ENCODE assay signal across 8 mouse cellular contexts in genomic region chr1:151497028-151497427, GRCm38 (mm10). TPM values are rescaled to one million over a fixed set of nuclear protein-coding genes. Genes with fewer than 3 reads are reported as not detected.
A peak's percentile ranks its signal among the peaks of the same experiment; 100 is the strongest.
DNase-seq lines count a peak whose midpoint lies in the region; ATAC-seq and TF ChIP-seq lines count a peak whose summit lies in the region.

No protein-coding gene starts in this region.

- peaks cover 28% of the 10 kb centered on the region for H3K79me2 ChIP-seq in liver, adult 2 months (ENCODE audit: control insufficient read depth, insufficient read depth, low read length)

- intact Hi-C loops in gastrocnemius, postnatal 14 days (cut with DNase I; ENCODE audit: low total_unique reads) = loop anchor here (5.0 kb wide), 1 partner anchor 210 kb away; no protein-coding TSS in a partner anchor

- no peak overlapping the region for H3K27ac ChIP-seq in cerebellum, adult 2 months (ENCODE audit: insufficient read depth, low read length)
- H3K27ac ChIP-seq in liver, adult 2 months (replicated peaks; ENCODE audit: insufficient read depth, low read depth, low read length) = no peak overlapping the region
- no peak overlapping the region for H3K27ac ChIP-seq in liver, embryonic 11.5 days (ENCODE audit: low read depth, low read length)
- no peak overlapping the region for H3K27ac ChIP-seq in lung, postnatal 0 days (ENCODE audit: low read length)

- H3K4me3 ChIP-seq in cerebellum, adult 2 months (replicated peaks; ENCODE audit: insufficient read depth, low read depth, low read length) = no peak overlapping the region
- no peak overlapping the region for H3K4me3 ChIP-seq in liver, adult 2 months (ENCODE audit: insufficient read depth, low read depth, low read length)
- no peak overlapping the region for H3K4me3 ChIP-seq in liver, embryonic 11.5 days (ENCODE audit: low read depth, low read length)
- no peak overlapping the region for H3K4me3 ChIP-seq in lung, postnatal 0 days (ENCODE audit: low read depth, low read length)

- H3K27me3 ChIP-seq in cerebellum, adult 2 months (ENCODE audit: control insufficient read depth, insufficient read depth, low read length) = no peaks in the 10 kb centered on the region
- no peaks in the 10 kb centered on the region for H3K27me3 ChIP-seq in liver, adult 2 months (ENCODE audit: control insufficient read depth, insufficient read depth, low read length)
- no peaks in the 10 kb centered on the region for H3K27me3 ChIP-seq in liver, embryonic 11.5 days (replicated peaks; ENCODE audit: control insufficient read depth, insufficient read depth, low read length)
- no peaks in the 10 kb centered on the region for H3K27me3 ChIP-seq in lung, postnatal 0 days (replicated peaks; ENCODE audit: insufficient read depth, low read length)

- no peak for ATAC-seq in liver, embryonic 11.5 days (replicated peaks; ENCODE audit: low FRiP score)
- no peak for ATAC-seq in lung, postnatal 0 days

- TF ChIP-seq EP300 in lung, postnatal 0 days (IDR thresholded peaks at IDR 0.05) = no peak

- 91% methylated on average over 8 of the region's 8 CpGs for WGBS in cerebellum, adult 2 months
- WGBS in liver, adult 2 months = 87% methylated on average over 8 of the region's 8 CpGs
- 80% methylated on average over 8 of the region's 8 CpGs for WGBS in liver, embryonic 11.5 days
- WGBS in lung, postnatal 0 days = 84% methylated on average over 8 of the region's 8 CpGs

- DNase-seq in cerebellum, adult 2 months = peak; percentile 14 to 34
- no peak for DNase-seq in cerebellum, adult 8-10 months
- DNase-seq in liver, adult 2 months (ENCODE audit: extremely low read depth, low read depth, low spot score) = no peak
- DNase-seq in liver, embryonic 11.5 days (ENCODE audit: low spot score) = no peak
- DNase-seq in ZHBTc4 (ENCODE audit: low read depth, low spot score) = peak; percentile 92
- peak; percentile 28 for DNase-seq in gastrocnemius, postnatal 14 days
- peak; percentile 43 for DNase-seq in lung, postnatal 0 days (ENCODE audit: low spot score)
- DNase-seq in testis, postnatal 14 days (ENCODE audit: low spot score) = peak; percentile 39

- TF ChIP-seq CTCF in cerebellum, adult 2 months (IDR thresholded peaks at IDR 0.05; ENCODE audit: borderline replicate concordance, insufficient read depth, low read depth, low read length) = peak; percentile 44
- TF ChIP-seq CTCF in liver, adult 2 months (IDR thresholded peaks at IDR 0.05; ENCODE audit: low read depth, low read length) = peak; percentile 71
- peak; percentile 74 for TF ChIP-seq CTCF in lung, postnatal 0 days (IDR thresholded peaks at IDR 0.05)

- H3K36me3 ChIP-seq in liver, adult 2 months (ENCODE audit: control insufficient read depth, insufficient read depth, low read length) = no peaks in the 10 kb centered on the region
- no peaks in the 10 kb centered on the region for H3K36me3 ChIP-seq in liver, embryonic 11.5 days (ENCODE audit: control insufficient read depth, insufficient read depth, low read length)
- no peaks in the 10 kb centered on the region for H3K36me3 ChIP-seq in lung, postnatal 0 days (ENCODE audit: insufficient read depth, low read length)

- no peak overlapping the region for H3K4me2 ChIP-seq in liver, embryonic 11.5 days
- no peak overlapping the region for H3K4me2 ChIP-seq in lung, postnatal 0 days (replicated peaks; ENCODE audit: low read depth, low read length)

- TF ChIP-seq POLR2A in cerebellum, adult 2 months (IDR thresholded peaks at IDR 0.05; ENCODE audit: borderline replicate concordance, insufficient read depth, low read length) = no peak
- no peak for TF ChIP-seq POLR2A in liver, adult 2 months (IDR thresholded peaks at IDR 0.05; ENCODE audit: extremely low read depth, insufficient read depth, low read length)

- H3K9me3 ChIP-seq in liver, embryonic 11.5 days (ENCODE audit: control insufficient read depth, low read length) = no peaks in the 10 kb centered on the region
- no peaks in the 10 kb centered on the region for H3K9me3 ChIP-seq in lung, postnatal 0 days (ENCODE audit: low read length)

- H3K9ac ChIP-seq in liver, adult 2 months (ENCODE audit: low read depth, low read length) = no peak overlapping the region
- no peak overlapping the region for H3K9ac ChIP-seq in liver, embryonic 11.5 days (ENCODE audit: low read depth, low read length)
- H3K9ac ChIP-seq in lung, postnatal 0 days (replicated peaks; ENCODE audit: low read depth) = no peak overlapping the region

- peaks cover 8% of the 10 kb centered on the region for H3K4me1 ChIP-seq in cerebellum, adult 2 months (ENCODE audit: control insufficient read depth, insufficient read depth, low read length)
- peaks cover 17% of the 10 kb centered on the region for H3K4me1 ChIP-seq in liver, adult 2 months (ENCODE audit: control insufficient read depth, insufficient read depth, low read length)
- peaks cover 35% of the 10 kb centered on the region for H3K4me1 ChIP-seq in liver, embryonic 11.5 days (replicated peaks; ENCODE audit: control insufficient read depth, insufficient read depth, low read length)
- H3K4me1 ChIP-seq in lung, postnatal 0 days (ENCODE audit: insufficient read depth, low read depth, low read length) = peaks cover 10% of the 10 kb centered on the region

RNA-seq across cellular contexts. Expression of gene Rnf2, which starts 3.7 kb away (rescaled TPM):
- polyA plus RNA-seq in cerebellum, adult 2 months (2012; rRNA removed) = 27.3 and 31.4 TPM in 2 replicates
- 19.7 and 21.8 TPM in 2 replicates for total RNA-seq in liver, adult 2 months (2014; rRNA removed)
- polyA plus RNA-seq in liver, adult 2 months (2012; rRNA removed) = 6.7 and 7.5 TPM in 2 replicates
- polyA plus RNA-seq in liver, embryonic 11.5 days (2014; fragmentation: Nextera tagmentation; extraction: Ambion mirVana) = 60.3 and 67.9 TPM in 2 replicates
- 10 to 100 TPM; 17.9 to 19.7 TPM for total RNA-seq in gastrocnemius, postnatal 14 days (2021)
- polyA plus RNA-seq in lung, postnatal 0 days (2015; fragmentation: Nextera tagmentation; extraction: Ambion mirVana) = 41.9 TPM in 2 replicates

Comparison
In these comparisons a context has a peak if more than half of its experiments do, and no peak if none do; other contexts are left out.
1. DNase-seq: peak in cerebellum, adult 2 months (2 of 2), ZHBTc4 (single experiment), gastrocnemius, postnatal 14 days (single experiment), lung, postnatal 0 days (single experiment) and testis, postnatal 14 days (single experiment); none in cerebellum, adult 8-10 months (single experiment), liver, adult 2 months (single experiment) and liver, embryonic 11.5 days (single experiment).
2. Peak in every context shown above with its lines, with median percentiles within 50 percentile points of each other: CTCF ChIP-seq.